Mouse (Mus musculus): Measurements from ENCODE around the gene Cachd1. TPM values are rescaled to one million over a fixed set of nuclear protein-coding genes. Genes with fewer than 3 reads are reported as not detected.
A peak's percentile ranks its signal among the peaks of the same experiment; 100 is the strongest.

Cachd1 gene
- total RNA-seq, 2 experiments from 2014 or later = 4.4 to 4.5 TPM

- no peak for DNase-seq
- intact Hi-C loops (cut with DNase I) = no loop called here
These were observed 137.2 kb downstream of the Cachd1 start for GRCm38 (mm10) chr4:100913666-100914065.

GRCm38 (mm10) chr4:100914532-100914931 is 138.1 kb downstream of the Cachd1 start:
- DNase-seq = no peak
- intact Hi-C loops (cut with DNase I) = no loop called here

DNA sequence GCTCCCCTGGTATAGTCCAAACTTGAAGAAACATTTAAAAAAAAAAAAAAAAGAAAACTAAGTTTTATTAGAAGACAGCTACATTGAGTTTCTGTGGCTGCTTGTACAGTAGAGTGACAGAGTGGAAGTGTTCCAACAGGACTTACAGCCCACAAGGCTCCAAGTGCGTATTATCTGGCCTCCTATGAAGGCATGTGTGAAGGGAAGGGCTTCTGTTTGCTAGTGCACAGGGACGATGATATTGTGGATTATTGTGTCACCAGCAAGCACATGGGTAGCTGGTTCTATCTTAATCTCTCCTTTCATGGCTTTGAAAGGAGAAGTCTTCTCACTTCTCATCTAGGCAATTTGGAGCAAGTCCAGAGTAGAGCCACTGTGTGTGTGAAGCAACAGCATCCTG is 138.6 kb downstream of the Cachd1 start:
- intact Hi-C loops (cut with DNase I) = no loop called here
- no peak for DNase-seq

GRCm38 (mm10) chr4:100917511-100917910 is 141.0 kb downstream of the Cachd1 start:
- intact Hi-C loops (cut with DNase I) = no loop called here
- no peak for DNase-seq

GRCm38 (mm10) chr4:100920413-100920812 is 143.9 kb downstream of the Cachd1 start:
- no peak for DNase-seq

DNA sequence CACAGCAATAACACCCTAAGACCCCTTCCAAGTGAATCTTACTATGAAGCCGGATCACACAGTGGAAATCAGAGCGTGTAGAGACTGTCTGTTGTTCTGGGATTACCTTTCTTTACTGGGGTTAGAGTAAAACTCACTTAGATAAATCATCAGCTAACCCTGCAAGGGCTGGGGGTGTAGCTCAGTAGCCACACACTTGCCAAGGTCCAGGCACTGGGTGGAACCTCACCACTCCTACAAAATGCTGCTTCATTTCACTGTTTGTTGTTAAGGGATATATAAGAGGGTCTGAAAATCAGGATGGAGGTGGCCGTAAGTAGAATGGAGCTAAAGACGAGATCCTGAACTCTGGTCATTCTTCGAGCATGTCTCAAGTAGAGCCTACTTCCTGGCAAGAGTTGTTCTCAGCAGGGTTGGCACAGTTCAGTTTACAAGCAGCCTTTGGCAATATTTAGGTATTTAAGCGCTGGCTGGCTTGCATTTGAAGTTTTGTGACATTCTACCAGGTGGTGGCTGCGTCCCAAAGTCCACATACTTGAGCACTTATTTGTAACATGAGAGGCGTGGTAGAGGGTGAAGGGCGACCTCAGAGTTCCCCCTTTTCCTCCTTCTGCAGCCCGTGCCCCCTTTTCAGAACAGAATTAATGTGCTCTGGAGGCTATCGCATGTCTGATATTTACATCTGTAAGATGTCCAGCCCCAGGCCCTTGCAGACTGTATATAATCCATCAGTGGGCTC is 146.5 kb downstream of the Cachd1 start:
- intact Hi-C loops (cut with DNase I) = no loop called here
- no peak for DNase-seq

More at GRCm38 (mm10) chr4:100920413-100920812, 143.9 kb downstream of the Cachd1 start:
- intact Hi-C loops (cut with DNase I) = no loop called here

DNA sequence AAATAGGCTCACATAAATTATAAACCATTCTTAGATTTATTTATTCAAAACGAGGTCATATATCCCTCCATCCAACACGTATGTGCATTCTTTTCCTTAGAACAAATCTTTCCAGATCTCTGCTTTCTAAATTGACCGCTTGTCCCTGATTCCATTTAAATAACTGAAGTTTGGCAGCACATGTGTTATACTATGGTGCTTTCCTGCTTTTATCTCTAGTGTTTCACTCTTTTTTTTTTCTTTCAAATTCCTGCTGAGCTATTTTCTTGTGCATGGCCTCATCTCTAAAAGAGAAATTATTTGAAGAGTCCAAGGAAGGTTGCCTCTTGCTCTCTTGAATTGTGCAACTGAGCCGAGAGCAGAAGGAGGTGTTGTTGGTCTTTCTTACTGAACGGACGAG is 147.1 kb downstream of the Cachd1 start:
- DNase-seq = no peak
- intact Hi-C loops (cut with DNase I) = no loop called here

GRCm38 (mm10) chr4:100924276-100924675 is 147.8 kb downstream of the Cachd1 start:
- intact Hi-C loops (cut with DNase I) = no loop called here
- no peak for DNase-seq

- DNase-seq = no peak
- intact Hi-C loops (cut with DNase I) = no loop called here
These were observed 148.7 kb downstream of the Cachd1 start for GRCm38 (mm10) chr4:100925153-100925552.

GRCm38 (mm10) chr4:100926608-100927007 is 150.1 kb downstream of the Cachd1 start:
- intact Hi-C loops (cut with DNase I) = no loop called here
- DNase-seq = no peak

DNA sequence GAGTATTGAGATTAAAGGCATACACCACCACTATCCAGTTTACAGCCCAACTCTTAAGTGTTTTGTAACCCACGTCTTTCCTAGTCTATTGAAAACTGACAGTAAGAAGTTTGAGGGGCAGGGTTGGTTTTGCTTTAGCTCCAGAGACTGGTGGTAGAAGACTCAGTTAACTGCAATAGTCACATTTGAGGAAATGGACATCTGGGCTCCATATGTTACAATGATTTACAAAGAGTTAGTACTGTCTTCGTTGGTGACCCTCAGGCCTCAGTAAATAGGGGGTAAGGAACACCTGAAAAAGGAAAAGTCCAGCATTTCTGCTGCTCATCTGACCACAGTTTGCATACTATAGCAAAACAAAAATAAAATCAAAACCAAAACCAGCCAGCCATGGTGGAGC is 150.6 kb downstream of the Cachd1 start:
- no peak for DNase-seq
- intact Hi-C loops (cut with DNase I) = no loop called here

DNA sequence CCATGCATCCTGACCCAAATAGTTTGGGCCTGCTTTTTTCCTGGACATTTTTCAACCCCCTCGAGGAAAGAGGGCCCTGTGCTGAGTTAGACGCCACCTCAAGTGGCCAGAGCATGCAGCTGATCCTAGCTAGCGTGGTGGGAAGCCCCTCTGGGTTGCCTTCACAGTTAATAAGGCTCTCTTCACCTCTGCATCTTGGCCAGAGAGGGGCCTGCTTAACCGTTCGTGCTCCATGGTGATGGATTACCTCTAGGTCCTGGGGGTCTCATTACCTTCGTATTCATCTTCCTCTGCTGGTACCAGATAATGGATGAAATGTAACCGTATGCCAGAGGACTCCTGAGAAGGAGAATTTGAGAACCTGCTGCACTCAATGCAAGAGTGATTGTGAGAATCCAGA is 167.2 kb downstream of the Cachd1 start:
- intact Hi-C loops (cut with DNase I) = no loop called here
- DNase-seq = no peak

GRCm38 (mm10) chr4:100944276-100944675 is 167.8 kb downstream of the Cachd1 start:
- intact Hi-C loops (cut with DNase I) = no loop called here
- DNase-seq = no peak

GRCm38 (mm10) chr4:100945171-100945899 is 168.9 kb downstream of the Cachd1 start:
- no peak for DNase-seq
- intact Hi-C loops (cut with DNase I) = no loop called here

DNA sequence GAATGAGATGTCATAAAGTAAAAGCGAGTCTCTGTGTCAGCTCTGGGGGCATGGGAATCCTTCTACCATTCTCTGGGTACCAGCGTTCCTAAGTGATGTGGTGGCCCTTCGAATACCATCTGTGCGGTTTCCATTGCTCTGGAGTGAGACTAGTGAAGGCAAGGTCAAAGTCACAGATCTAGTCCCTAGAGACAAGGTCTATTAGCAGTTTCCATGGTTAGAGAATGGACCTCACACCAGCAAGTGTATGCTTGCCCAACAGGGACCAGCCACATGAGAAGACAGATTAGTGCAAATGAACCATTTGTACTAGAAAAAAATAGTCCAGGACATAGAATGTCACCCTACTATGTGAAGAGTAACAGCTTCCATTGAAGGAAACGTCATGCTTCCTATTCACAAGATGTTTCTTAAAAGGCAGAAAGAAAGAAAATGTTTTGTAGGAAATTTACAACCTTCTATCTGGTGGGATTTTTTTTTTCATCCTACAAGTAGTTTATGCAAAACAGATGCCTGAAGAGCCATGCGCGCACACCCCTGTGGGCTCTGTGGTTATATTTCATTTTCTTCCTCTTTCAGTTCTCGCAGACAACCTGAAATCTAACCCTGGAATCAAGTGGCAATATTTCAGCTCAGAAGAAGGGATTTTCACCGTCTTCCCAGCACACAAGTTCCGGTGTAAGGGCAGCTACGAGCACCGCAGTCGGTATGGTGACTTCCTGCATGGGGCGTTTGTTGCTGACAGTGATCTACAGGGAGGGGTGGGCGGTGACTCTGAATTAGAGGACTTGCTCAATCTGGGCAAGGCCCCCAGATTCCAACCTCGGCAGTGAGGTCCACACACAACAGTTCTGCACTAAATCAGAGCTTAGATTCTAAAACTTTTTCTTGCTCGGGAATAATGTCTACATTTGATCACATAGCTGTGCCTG is 172.3 kb downstream of the Cachd1 start:
- peak in 1 of 2 experiments; percentile 17 for DNase-seq
- intact Hi-C loops (cut with DNase I) = no loop called here

GRCm38 (mm10) chr4:100950316-100950715 is 173.8 kb downstream of the Cachd1 start:
- intact Hi-C loops (cut with DNase I) = no loop called here
- no peak for DNase-seq

- intact Hi-C loops (cut with DNase I) = no loop called here
- DNase-seq = no peak
These were observed 175.4 kb downstream of the Cachd1 start for GRCm38 (mm10) chr4:100951876-100952275.

GRCm38 (mm10) chr4:100963341-100963740 is 186.9 kb downstream of the Cachd1 start:
- intact Hi-C loops (cut with DNase I) = no loop called here
- no peak for DNase-seq

DNA sequence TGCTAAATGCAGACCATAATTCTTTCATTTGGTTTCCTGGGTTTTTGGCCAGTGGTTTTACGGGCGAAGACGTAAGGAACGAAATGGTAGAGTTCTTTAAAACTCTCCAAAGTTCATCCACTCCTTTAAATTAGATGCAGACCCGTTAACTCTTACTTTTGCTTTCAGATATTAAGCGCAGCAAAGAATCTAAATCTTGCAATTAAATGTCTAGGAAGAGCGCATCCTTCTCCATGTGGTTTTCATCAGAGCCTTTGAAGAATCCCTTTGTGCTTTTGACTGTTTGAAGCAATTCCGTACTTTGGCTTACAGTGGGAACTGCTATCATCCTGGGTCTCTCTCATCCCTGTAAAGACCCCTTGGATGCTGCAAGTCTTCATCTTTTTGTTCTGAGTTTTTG is 187.3 kb downstream of the Cachd1 start:
- DNase-seq = no peak
- intact Hi-C loops (cut with DNase I) = no loop called here

DNA sequence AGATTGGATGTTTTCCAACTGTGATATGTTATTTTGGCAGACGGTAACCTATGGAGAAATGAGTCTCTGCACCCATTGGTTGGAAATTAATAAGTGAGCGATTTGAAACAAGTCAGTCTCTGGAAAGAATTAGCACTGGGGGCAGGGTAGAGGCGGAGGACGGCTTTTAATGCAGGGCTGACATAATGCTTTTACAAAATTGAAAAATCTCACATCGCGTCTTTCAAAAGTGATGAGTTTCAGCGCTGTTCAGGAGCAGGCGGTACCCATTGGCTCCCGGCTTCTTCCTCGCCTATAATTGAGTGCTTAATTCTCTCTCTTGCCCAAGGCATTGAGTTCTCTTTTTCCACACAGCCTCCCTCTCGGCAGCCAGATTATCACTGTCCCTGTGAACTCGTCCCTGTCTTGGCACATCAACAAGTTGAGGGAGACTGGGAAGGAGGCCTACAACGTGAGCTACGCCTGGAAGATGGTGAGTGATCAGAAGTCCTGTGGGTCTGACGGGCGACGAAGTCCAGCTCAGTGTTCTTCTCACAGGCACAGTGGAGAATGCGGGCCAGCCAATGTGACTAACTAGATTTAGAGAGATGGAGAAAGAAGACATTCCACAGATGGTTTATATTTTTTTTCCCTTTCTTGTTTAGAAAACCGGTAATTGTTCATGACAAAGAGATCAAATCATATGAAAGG is 191.4 kb downstream of the Cachd1 start:
- intact Hi-C loops (cut with DNase I) = no loop called here
- peak; percentile 11 to 22 for DNase-seq

Measured in gastrocnemius, postnatal 36 days (tissue).